Mouse (Mus musculus) brain, embryonic 14.5 days (tissue): ENCODE data around the gene Rab19.

Experiments
- CTCF ChIP-seq: fragments of 200-500 bp; IDR thresholded peaks from 2 replicates; pipeline ENCODE4 v1.5.1; 2012; ENCODE audit warnings: inconsistent platforms, mild to moderate bottlenecking, moderate library complexity, borderline replicate concordance; ENCODE audit not compliant: insufficient read depth, insufficient read length; ENCODE audit errors: extremely low read depth
- POLR2A ChIP-seq: fragments of 200-500 bp; IDR thresholded peaks from 2 replicates; pipeline ENCODE4 v1.6.1; 2012; ENCODE audit warnings: mild to moderate bottlenecking, inconsistent platforms, borderline replicate concordance; ENCODE audit not compliant: poor library complexity, insufficient read depth, insufficient read length, severe bottlenecking; ENCODE audit errors: extremely low read depth

- TF ChIP-seq POLR2A = no peak
- TF ChIP-seq CTCF = no peak
These were observed 33.9 kb upstream of the Rab19 start for GRCm38 (mm10) chr6:39346991-39347501.
